ENCODE assay signal across 8 mouse cellular contexts in the genomic region with DNA sequence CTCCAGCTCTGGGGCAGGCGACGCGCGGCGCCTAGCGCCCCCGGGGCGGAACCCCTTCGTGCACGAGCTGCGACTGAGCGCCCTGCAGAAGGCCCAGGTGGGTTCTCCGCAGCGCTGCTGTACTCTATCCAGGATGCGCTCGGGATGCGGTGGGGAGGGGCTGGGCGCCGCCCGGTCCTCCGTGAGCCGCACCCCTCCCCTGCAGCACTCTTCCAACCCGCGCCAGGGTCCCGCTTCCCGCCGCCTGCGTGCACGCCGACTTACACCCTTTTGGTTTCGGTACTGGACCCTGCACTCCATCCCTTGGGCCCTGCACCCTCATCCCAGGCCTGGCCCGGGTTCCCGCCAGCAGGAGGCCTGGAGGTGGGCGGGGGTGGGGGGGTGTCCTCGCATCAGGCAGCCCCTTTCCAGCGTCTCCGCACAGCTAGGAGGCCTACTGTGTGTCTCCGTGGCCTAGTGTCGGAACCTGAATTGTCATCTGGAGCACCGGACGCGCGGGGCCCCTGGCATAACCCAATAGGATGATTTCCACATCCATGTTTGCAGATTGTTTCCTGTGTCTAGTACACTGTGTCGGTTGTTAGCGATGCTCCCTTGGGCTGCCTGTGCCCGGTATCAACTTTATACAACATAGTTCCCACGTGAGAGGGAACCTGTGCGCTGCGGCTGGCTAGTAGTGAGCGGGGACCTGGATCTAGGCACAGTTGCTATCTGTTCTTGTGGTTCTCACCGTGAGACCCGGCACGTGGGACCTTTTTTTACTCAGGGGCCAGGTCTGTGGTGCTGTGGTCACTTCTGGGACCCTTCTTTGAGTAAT. TPM values are rescaled to one million over a fixed set of nuclear protein-coding genes. Genes with fewer than 3 reads are reported as not detected.
DNase-seq lines count a peak whose midpoint lies in the region; ATAC-seq and TF ChIP-seq lines count a peak whose summit lies in the region.

No protein-coding gene starts in this region.

- DNase-seq in heart, adult 2 months = peak; percentile 55 to 67
- DNase-seq in heart, postnatal 25 days (ENCODE audit: low spot score) = no peak
- peak; percentile 40 for DNase-seq in adrenal gland, postnatal 25 days
- DNase-seq in hindbrain, postnatal 0 days (ENCODE audit: low spot score) = peak; percentile 36
- peak; percentile 22 for DNase-seq in thymus, postnatal 25 days

- ATAC-seq in forebrain, embryonic 12.5 days (ENCODE audit: low FRiP score) = peak; percentile 90
- ATAC-seq in hindbrain, postnatal 0 days = peak; percentile 87
- peak; percentile 83 for ATAC-seq in liver, embryonic 12.5 days
- 0 out of 2 replicates have a peak, but pooled peaks have one; percentile 10 for ATAC-seq in monocyte, adult 5-6 weeks (replicated peaks; ENCODE audit: insufficient number of reproducible peaks, low FRiP score, low TSS enrichment, poor library complexity, severe bottlenecking)

- 6% methylated on average over 51 of the region's 53 CpGs for WGBS in heart, adult 2 months
- under 1% methylated on average over 48 of the region's 53 CpGs for WGBS in forebrain, embryonic 12.5 days
- WGBS in hindbrain, postnatal 0 days = under 1% methylated on average over 52 of the region's 53 CpGs
- under 1% methylated on average over 53 of the region's 53 CpGs for WGBS in liver, embryonic 12.5 days (ENCODE audit: insufficient replicate concordance)

- no peaks in the 10 kb centered on the region for H3K79me2 ChIP-seq in heart, adult 2 months (replicated peaks; ENCODE audit: control insufficient read depth, insufficient read depth, low read length)

- intact Hi-C loops in heart, adult 2 months (cut with DNase I) = loop anchor here (2.0 to 5.0 kb wide), 2 partner anchors 21 to 40 kb away; no protein-coding TSS in a partner anchor
- intact Hi-C loops in heart, postnatal 25 days (cut with DNase I) = loop anchor here (2.0 kb wide), 1 partner anchor 27 kb away; no protein-coding TSS in a partner anchor

- peak overlapping the region; percentile 66 for H3K27ac ChIP-seq in heart, adult 2 months
- peak overlapping the region; percentile 99 for H3K27ac ChIP-seq in forebrain, embryonic 12.5 days
- H3K27ac ChIP-seq in hindbrain, postnatal 0 days = peak overlapping the region; percentile 96
- H3K27ac ChIP-seq in liver, embryonic 12.5 days = peak overlapping the region; percentile 98

- H3K9me3 ChIP-seq in forebrain, embryonic 12.5 days = no peaks in the 10 kb centered on the region
- no peaks in the 10 kb centered on the region for H3K9me3 ChIP-seq in hindbrain, postnatal 0 days (ENCODE audit: low read length)
- H3K9me3 ChIP-seq in liver, embryonic 12.5 days (replicated peaks) = no peaks in the 10 kb centered on the region

- no peak for TF ChIP-seq EP300 in heart, adult 2 months (IDR thresholded peaks at IDR 0.05; ENCODE audit: insufficient read depth, low read depth, low read length)

- peaks cover 6% of the 10 kb centered on the region for H3K4me1 ChIP-seq in heart, adult 2 months (ENCODE audit: control insufficient read depth, insufficient read depth, low read length)
- H3K4me1 ChIP-seq in forebrain, embryonic 12.5 days = peaks cover 33% of the 10 kb centered on the region
- H3K4me1 ChIP-seq in hindbrain, postnatal 0 days (ENCODE audit: insufficient read depth, low read length) = peaks cover 29% of the 10 kb centered on the region; the same call in 1 of the 2 replicates
- H3K4me1 ChIP-seq in liver, embryonic 12.5 days = peaks cover 84% of the 10 kb centered on the region

- TF ChIP-seq POLR2A in heart, adult 2 months (IDR thresholded peaks at IDR 0.05; ENCODE audit: insufficient read depth, low read depth, low read length) = no peak

- H3K4me3 ChIP-seq in heart, adult 2 months = peak overlapping the region; percentile 90
- H3K4me3 ChIP-seq in forebrain, embryonic 12.5 days (replicated peaks) = peak overlapping the region; percentile 81
- peak overlapping the region; percentile 99 for H3K4me3 ChIP-seq in hindbrain, postnatal 0 days (ENCODE audit: low read length)
- peak overlapping the region; percentile 94 for H3K4me3 ChIP-seq in liver, embryonic 12.5 days

- H3K36me3 ChIP-seq in heart, adult 2 months (ENCODE audit: control insufficient read depth, insufficient read depth, low read length) = no peaks in the 10 kb centered on the region
- H3K36me3 ChIP-seq in forebrain, embryonic 12.5 days (replicated peaks) = no peaks in the 10 kb centered on the region
- H3K36me3 ChIP-seq in hindbrain, postnatal 0 days (ENCODE audit: insufficient read depth, low read length) = no peaks in the 10 kb centered on the region
- H3K36me3 ChIP-seq in liver, embryonic 12.5 days = peaks cover 41% of the 10 kb centered on the region

- 0 out of 2 replicates have a peak, but pooled peaks have one; percentile 13 for TF ChIP-seq CTCF in heart, adult 2 months (IDR thresholded peaks at IDR 0.05)
- TF ChIP-seq CTCF in hindbrain, postnatal 0 days (IDR thresholded peaks at IDR 0.05; ENCODE audit: low read depth) = no peak

- peak overlapping the region; percentile 68 for H3K9ac ChIP-seq in heart, adult 2 months (ENCODE audit: low read depth, low read length)
- peak overlapping the region; percentile 94 for H3K9ac ChIP-seq in forebrain, embryonic 12.5 days
- H3K9ac ChIP-seq in hindbrain, postnatal 0 days (replicated peaks; ENCODE audit: low read length) = peak overlapping the region; percentile 95
- H3K9ac ChIP-seq in liver, embryonic 12.5 days = peak overlapping the region; percentile 98

- peak overlapping the region; percentile 93 for H3K4me2 ChIP-seq in forebrain, embryonic 12.5 days
- peak overlapping the region; percentile 88 for H3K4me2 ChIP-seq in hindbrain, postnatal 0 days (ENCODE audit: low read depth, low read length)
- H3K4me2 ChIP-seq in liver, embryonic 12.5 days = peak overlapping the region; percentile 84

- no peaks in the 10 kb centered on the region for H3K27me3 ChIP-seq in heart, adult 2 months (ENCODE audit: control insufficient read depth, insufficient read depth, low read length)
- H3K27me3 ChIP-seq in forebrain, embryonic 12.5 days = no peaks in the 10 kb centered on the region
- H3K27me3 ChIP-seq in hindbrain, postnatal 0 days (ENCODE audit: insufficient read depth, low read length) = no peaks in the 10 kb centered on the region; the same call in 1 of the 2 replicates
- no peaks in the 10 kb centered on the region for H3K27me3 ChIP-seq in liver, embryonic 12.5 days (replicated peaks)

RNA-seq across cellular contexts. Expression of a gene that starts 0.6 kb away (rescaled TPM):
- 10 to 100 TPM in 1 of 2 experiments, 1 to 10 TPM in 1; 7.5 to 13.1 TPM for total RNA-seq in heart, adult 2 months (2021)
- 11.1 and 17.1 TPM in 2 replicates for polyA plus RNA-seq in heart, adult 2 months (2012; rRNA removed)
- 1 to 10 TPM; 7.6 to 8.4 TPM for total RNA-seq in heart, postnatal 25 days (2021)
- total RNA-seq in adrenal gland, postnatal 25 days (2021) = 12.7 and 20.9 TPM in 2 replicates
- polyA plus RNA-seq in forebrain, embryonic 12.5 days (2016; fragmentation: Nextera tagmentation; extraction: Ambion mirVana) = 65.9 and 67.0 TPM in 2 replicates
- 191 and 199 TPM in 2 replicates for total RNA-seq in hindbrain, postnatal 0 days (2014; rRNA removed)
- 75.7 and 78.5 TPM in 2 replicates for polyA plus RNA-seq in hindbrain, postnatal 0 days (2015; fragmentation: Nextera tagmentation; extraction: Ambion mirVana)
- 108 and 113 TPM in 2 replicates for polyA plus RNA-seq in liver, embryonic 12.5 days (2016; fragmentation: Nextera tagmentation; extraction: Ambion mirVana)
- total RNA-seq in monocyte, adult 5-6 weeks (2017) = 10.6 to 13.3 TPM (median 12.6 TPM) in 3 replicates

Comparison
In these comparisons a context has a peak if more than half of its experiments do, and no peak if none do; other contexts are left out.
1. ATAC-seq: peak in every context shown above with its lines; median percentile 90 in forebrain, embryonic 12.5 days; 87 in hindbrain, postnatal 0 days; 83 in liver, embryonic 12.5 days; 10 in monocyte, adult 5-6 weeks.